Mouse (Mus musculus) urinary bladder, adult 2 months (tissue): ENCODE data around the gene Abhd17c. TPM values are rescaled to one million over a fixed set of nuclear protein-coding genes. Genes with fewer than 3 reads are reported as not detected.

Experiments used
- DNase-seq: peaks from one replicate; pipeline ENCODE4 v3.0.0; 2022; ENCODE audit warnings: low spot score
- polyA plus RNA-seq: library from polyadenylated mRNA; depleted of rRNA; stranded (reverse); fragments of >200 nt; gene quantifications from 2 replicates; pipeline ENCODE4 v1.2.3, GENCODE M21; 2012; rRNA removed

The Abhd17c gene
- polyA plus RNA-seq, 1 experiment: 32.6 TPM

GRCm38 (mm10) chr7:84077257-84078013, 74.3 kb downstream of the Abhd17c start:
- DNase-seq: no peak

GRCm38 (mm10) chr7:84074266-84074665, 77.4 kb downstream of the Abhd17c start:
- DNase-seq: no peak

- DNase-seq: no peak
These were observed 77.8 kb downstream of the Abhd17c start for GRCm38 (mm10) chr7:84073856-84074255.

- DNase-seq: no peak
These were observed 82.8 kb downstream of the Abhd17c start for GRCm38 (mm10) chr7:84068931-84069330.

- DNase-seq: no peak
These were observed 91.9 kb downstream of the Abhd17c start for GRCm38 (mm10) chr7:84059799-84060198.

Other genes starting within 250 kb of the Abhd17c start
- 0.37 and 0.77 TPM in 2 replicates for gene Cemip, start 65.4 kb downstream of the Abhd17c start, polyA plus RNA-seq